Mouse (Mus musculus) neutrophil, adult 5-6 weeks (primary cell): ENCODE data around the gene 1500011B03Rik. TPM values are rescaled to one million over a fixed set of nuclear protein-coding genes. Genes with fewer than 3 reads are reported as not detected.

Source experiments
- ATAC-seq: fragments of 151-379, 151-347 bp; 2 replicates; pipeline ENCODE4 v1.8.0; 2017; ENCODE audit warnings: mild to moderate bottlenecking, moderate TSS enrichment; ENCODE audit not compliant: insufficient number of reproducible peaks, poor library complexity, low FRiP score, severe bottlenecking; ENCODE audit errors: extremely low read depth
- total RNA-seq: library from RNA; stranded (forward); fragments of 200-1000 nt; gene quantifications from 2 replicates; pipeline ENCODE4 v1.2.3, GENCODE M21; 2017

The 1500011B03Rik gene
- total RNA-seq, 1 experiment from 2014 or later, result 41.8 TPM

- ATAC-seq, result no peak
Observed at GRCm38 (mm10) chr5:114794609-114795008, 28.7 kb downstream of the 1500011B03Rik start.

- ATAC-seq, result no peak
Observed at GRCm38 (mm10) chr5:114793317-114793716, 30.0 kb downstream of the 1500011B03Rik start.

- no peak for ATAC-seq
Observed at GRCm38 (mm10) chr5:114785196-114785595, 38.1 kb downstream of the 1500011B03Rik start.

- ATAC-seq, result peak; percentile 51
Observed at GRCm38 (mm10) chr5:114784622-114785165, 38.6 kb downstream of the 1500011B03Rik start.

- peak; percentile 15; the same call in 1 of the 2 replicates for ATAC-seq
Observed at GRCm38 (mm10) chr5:114783405-114784163, 39.7 kb downstream of the 1500011B03Rik start.

GRCm38 (mm10) chr5:114782991-114783390, 40.3 kb downstream of the 1500011B03Rik start:
- no peak for ATAC-seq

GRCm38 (mm10) chr5:114780912-114781311, 42.4 kb downstream of the 1500011B03Rik start:
- ATAC-seq, result no peak

GRCm38 (mm10) chr5:114779956-114780489, 43.2 kb downstream of the 1500011B03Rik start:
- no peak for ATAC-seq

- no peak for ATAC-seq
Observed at GRCm38 (mm10) chr5:114776174-114776573, 47.1 kb downstream of the 1500011B03Rik start.

- ATAC-seq, result no peak
Observed at GRCm38 (mm10) chr5:114775056-114775979, 48.0 kb downstream of the 1500011B03Rik start, which contains the start of gene Git2. Gene Git2 (minus strand): TSS chr5:114775517.

GRCm38 (mm10) chr5:114774403-114775051, 48.7 kb downstream of the 1500011B03Rik start, which contains the start of gene Ankrd13a:
Gene Ankrd13a (plus strand): TSS chr5:114774677.
- ATAC-seq, result peak; percentile 80

GRCm38 (mm10) chr5:114773780-114774179, 49.5 kb downstream of the 1500011B03Rik start:
- ATAC-seq, result no peak

GRCm38 (mm10) chr5:114773211-114773710, 50.0 kb downstream of the 1500011B03Rik start:
- peak; percentile 67 for ATAC-seq

- no peak for ATAC-seq
Observed at GRCm38 (mm10) chr5:114772456-114773203, 50.6 kb downstream of the 1500011B03Rik start.

- no peak for ATAC-seq
Observed at GRCm38 (mm10) chr5:114771796-114772195, 51.5 kb downstream of the 1500011B03Rik start.

- no peak for ATAC-seq
Observed at GRCm38 (mm10) chr5:114769786-114770185, 53.5 kb downstream of the 1500011B03Rik start.

- ATAC-seq, result no peak
Observed at GRCm38 (mm10) chr5:114767185-114767584, 56.1 kb downstream of the 1500011B03Rik start.

- ATAC-seq, result no peak
Observed at GRCm38 (mm10) chr5:114766686-114767085, 56.6 kb downstream of the 1500011B03Rik start.
